Mouse (Mus musculus): ENCODE data around the gene Tcte2.
"Not testable (repeated sequence)": the region's sequence is repeated elsewhere in the genome, so short reads cannot be mapped to it uniquely, and the experiment has no call there.

Tcte2 gene

DNA sequence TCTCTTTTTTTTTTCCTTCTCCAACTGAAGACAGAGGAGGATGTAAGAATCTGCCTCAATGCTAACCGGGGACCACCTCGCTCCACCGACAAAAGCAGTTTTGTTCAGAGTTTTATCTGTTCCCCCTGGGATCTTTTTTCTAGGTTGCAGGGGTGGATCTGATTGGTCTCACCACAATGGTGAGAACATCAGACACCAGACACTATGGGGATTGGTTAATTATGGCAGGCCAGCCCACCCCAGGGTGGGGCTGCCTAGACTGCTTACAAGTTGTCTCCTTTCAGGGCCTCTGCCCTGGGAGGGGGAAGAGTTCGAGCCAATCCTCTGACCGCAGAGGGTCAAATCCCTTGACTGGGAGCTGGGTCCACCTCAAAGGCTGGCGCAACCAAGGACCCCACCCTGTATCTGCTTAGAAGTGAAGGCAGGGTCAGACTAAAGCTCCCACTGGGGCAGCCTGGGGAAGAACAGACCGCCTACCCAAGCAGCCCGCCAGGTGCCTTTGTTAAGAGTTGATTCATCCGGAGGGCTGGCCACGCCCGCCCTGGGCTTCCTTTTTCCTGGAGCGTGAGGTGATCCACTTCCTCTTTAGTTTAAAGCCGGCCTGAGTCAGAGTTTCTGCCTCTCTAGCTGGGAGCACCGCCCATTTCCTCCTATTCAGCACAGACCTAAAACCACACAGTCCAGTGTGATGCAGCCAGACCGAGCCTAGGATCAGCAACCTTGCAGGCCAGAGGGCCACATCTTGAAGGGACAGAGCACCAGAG is 78.0 kb downstream of the Tcte2 start:
- no peak for DNase-seq (ENCODE audit: low read depth, low spot score)

DNA sequence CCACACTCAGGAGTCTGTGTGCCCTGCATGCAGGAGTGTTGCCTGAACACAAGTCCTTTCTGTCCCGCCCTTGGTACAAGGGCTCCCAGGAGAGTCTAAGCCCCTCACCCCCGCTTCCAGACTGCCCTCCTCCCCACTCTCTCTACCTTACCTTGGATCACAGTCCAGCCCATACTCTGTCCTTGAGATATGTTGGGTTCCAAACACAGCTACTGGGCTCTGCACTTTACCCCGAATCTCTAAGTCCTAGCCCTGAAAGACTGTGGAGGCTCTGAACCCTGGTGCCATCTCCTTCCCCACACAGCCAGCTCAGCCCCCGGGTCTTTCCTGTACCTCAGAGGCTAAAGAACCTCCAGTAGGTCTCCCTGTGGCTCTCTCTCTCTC is 78.6 kb downstream of the Tcte2 start:
- no peak for DNase-seq (ENCODE audit: low read depth, low spot score)

DNA sequence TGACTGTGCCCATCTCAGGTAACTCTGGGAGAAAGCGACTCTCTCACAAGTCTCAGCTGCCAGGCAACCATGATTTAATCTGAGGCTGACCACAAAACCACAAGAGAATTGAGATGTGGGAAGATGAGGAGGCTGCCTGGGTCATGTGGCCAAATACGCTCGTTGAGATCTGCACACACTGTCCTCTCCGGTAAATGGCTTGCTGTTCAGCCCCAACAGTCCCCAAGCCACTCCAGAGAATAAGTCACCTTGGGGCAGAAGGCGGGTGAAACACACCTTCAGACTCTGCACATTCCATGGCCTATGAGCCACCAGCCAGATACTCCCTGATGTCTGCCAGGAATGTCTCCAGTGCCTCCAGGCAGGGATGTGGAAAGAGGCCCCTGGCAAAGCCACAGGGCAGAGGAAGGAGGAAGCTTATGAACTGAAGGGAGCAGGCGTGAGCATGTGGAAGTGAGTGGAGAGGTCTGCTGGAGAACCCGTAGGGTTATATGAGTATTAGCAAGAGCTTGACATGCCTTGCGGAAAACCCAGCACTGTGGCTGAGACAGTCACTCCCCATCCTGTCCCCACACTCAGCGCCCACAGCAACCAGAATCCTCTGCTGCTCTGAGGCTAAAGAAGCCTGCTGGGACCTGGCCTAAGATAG is 79.1 kb downstream of the Tcte2 start:
- DNase-seq (ENCODE audit: low read depth, low spot score) = no peak

DNA sequence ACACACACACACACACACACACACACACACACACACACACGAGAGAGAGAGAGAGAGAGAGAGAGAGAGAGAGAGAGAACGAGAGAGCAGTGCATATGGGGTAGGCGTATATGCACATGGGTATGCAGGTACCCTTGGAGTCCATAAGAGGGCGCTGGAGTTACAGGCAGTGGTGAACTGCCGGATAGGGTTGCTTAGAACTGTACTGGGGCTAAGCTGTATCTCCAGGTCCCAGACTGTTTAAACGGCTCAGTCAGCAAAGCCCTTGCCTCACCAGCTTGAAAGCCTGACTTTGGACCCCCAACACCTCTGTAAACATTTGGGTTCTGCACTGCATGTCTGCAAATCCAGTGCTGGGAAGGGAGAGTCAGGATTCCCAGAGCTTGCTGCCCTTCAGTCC is 79.9 kb downstream of the Tcte2 start:
- no peak for DNase-seq (ENCODE audit: low read depth, low spot score)

DNA sequence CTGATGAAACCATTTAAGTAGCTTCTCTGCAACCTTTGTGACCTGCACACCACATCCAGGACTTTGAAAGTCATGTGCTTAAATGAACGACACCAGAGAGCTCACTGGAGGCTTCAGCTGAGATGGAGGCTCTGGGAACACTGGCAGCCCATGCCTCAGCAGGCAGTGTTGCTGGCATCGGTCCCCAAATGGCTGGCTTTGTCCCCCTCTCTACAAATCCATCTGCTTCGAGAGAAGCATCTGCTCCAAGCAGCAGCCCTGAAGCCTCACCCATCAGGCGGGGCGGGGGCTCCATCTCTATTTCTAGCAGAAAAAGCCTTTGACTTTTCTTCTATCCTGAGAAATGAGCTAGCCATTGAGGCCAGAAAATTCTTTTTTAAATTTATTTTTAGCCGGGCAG is 80.5 kb downstream of the Tcte2 start:
- DNase-seq (ENCODE audit: low read depth, low spot score) = no peak

DNA sequence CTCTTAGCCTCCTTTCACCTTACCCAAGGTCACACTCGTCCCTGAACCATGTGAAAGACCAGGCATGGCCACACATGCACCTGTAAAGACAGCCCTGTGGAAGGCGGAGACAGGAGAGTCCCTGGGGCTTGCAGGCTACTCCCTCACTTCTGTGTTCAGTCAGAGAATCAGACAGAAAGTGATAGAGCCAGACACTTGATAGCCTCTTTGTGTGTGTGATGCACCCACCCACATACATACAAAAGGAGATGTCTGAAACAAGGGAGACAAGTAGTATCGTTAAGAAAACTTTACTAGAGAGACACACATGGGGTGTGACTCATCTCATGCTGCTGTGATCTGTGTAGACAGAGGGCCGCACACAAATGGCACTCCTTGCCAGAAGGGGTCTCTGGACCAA is 81.3 kb downstream of the Tcte2 start:
- DNase-seq (ENCODE audit: low read depth, low spot score) = no peak

DNA sequence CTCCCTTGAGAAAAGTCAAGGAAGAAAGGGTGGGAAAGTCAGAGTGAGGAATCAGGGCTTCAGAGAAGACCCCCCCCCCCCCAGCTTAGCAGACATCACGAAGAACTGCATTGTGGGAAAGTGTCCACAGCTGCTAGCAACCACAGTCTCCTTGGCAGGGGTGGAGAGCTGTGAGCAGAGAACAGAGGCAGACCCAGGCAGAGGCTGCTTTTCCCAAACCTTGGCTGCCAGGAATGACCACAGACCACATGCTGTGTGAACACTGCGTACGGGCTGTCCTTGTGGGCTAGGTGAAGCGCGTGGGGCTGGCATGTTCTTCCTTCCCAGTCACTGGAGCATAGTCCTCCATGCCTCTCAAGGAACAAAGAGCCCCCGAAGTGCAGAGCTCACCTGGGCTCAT is 81.9 kb downstream of the Tcte2 start:
- DNase-seq (ENCODE audit: low read depth, low spot score) = no peak

DNA sequence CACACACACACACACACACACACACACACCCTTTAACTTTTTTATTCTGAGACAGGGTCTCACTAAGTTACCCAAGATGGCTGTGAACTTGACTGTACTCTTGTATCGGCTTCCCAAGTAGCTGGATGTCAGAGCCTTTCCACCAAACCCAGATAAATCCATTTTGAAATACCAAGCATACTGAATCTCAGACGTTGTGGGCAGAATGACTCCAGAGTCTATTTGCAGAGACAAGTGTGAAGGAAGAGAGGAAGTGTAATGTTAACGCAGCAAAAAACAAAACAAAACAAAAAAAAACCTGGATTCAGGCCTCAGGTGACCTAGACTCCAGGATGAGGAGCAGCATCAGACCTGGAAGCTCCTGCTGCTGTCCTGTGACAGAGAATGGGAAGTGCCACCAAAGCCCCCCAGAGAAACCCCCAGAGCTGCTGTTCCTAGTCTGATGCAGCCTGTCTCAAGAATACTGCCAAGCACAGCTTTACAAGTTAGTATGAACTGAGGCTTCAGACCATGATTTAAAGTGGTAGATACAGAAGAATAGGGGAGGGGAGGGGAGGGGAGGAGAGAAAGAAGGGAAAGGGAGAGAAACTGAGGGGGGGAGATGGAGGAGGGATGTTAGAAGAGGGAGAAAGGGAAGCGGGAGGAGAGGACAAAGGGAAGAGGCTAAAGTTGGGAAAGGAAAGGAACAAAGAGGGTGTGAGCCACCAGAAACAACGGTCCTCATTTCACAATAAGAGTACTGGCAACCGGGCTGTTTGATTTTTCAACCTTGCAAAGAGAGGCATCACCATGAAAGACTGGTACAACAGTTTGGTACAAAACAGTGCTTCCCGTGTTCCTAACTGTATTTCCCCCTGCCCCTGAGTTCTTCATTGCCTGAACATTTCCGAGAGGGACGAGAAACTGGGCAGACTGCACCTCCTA is 84.1 kb downstream of the Tcte2 start:
- no peak for DNase-seq (ENCODE audit: low read depth, low spot score)

DNA sequence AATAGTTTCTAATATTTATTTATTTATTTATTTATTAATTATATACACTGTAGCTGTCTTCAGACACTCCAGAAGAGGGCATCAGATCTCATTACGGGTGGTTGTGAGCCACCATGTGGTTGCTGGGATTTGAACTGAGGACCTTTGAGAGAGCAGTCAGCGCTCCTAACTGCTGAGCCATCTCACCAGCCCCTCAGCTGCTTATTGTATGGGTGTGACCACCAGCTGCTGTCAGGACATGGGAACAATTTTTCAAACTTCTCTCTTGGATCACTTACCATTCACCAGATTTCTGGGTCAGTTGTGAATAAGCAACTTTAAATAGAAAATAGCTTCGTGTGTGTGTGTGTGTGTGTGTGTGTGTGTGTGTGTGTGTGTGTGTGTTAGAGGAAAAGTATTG is 85.5 kb downstream of the Tcte2 start:
- not testable (repeated sequence) for DNase-seq (ENCODE audit: low read depth, low spot score)

DNA sequence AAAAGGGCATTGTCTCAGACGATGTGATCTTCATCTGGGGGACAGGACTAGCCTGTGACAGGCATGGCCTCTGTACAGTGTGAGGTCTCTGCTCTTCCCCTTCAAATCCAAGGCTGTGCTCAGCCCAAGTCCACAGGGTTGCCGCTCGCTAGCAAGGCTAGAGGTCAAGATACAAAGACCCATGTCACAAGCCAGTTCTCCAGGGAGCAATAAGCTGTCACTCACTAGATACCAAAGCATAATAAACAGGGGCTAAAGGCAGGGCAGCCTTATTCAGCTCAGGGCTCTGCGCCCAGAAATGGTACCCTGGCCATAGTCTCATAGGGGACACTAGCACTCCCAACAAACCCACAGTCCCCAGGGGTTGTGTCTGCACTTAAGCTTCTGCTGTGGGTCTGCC is 86.0 kb downstream of the Tcte2 start:
- DNase-seq (ENCODE audit: low read depth, low spot score) = no peak

DNA sequence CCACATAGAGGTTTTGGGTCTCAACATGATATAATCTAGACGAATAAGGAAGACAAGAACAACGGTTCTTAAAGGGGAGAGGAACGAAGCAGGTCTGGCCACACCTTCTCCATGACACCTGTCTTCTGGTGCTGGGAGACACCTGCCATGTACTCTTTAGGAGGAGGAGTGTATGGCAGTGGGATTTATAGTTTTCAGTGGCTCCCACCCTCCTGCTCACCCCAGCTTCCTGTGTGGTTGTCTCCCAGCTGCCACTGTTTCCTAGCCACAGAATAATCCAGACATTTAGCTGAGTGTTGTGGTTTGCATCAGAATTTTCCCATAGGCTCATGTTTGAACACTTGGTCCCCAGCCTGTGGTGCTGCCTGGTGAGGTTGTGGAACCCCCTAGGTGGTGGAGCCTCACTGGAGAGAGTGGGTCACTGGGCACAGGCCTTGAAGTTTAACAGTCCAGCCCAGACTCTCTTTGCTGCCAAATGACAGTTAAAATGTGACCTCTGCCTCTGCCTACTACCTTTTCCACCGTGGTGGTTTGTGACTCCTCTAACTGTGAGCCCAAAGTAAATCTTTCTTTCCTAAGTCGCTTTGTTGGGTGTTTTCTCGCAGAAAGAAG is 86.8 kb downstream of the Tcte2 start:
- DNase-seq (ENCODE audit: low read depth, low spot score) = no peak

DNA sequence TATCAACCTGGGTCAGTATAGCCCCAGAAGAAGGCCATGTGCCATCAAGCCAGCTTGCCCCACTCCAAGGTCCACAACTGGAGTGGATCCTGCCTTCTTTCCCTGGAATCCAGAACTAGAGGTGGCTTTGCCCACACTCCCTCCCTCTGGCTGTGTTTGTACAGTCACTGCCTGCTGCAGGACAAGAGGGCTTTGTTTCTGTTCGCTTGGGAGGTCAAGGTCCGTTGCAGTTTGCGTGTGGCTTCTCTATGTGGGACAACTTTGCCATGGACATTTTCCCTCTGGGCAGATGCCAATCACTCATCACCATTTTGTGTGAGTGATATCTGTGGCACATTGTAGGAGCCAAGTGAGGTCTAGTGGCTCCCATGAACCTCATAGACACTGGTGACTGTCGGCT is 89.9 kb downstream of the Tcte2 start:
- no peak for DNase-seq (ENCODE audit: low read depth, low spot score)

DNA sequence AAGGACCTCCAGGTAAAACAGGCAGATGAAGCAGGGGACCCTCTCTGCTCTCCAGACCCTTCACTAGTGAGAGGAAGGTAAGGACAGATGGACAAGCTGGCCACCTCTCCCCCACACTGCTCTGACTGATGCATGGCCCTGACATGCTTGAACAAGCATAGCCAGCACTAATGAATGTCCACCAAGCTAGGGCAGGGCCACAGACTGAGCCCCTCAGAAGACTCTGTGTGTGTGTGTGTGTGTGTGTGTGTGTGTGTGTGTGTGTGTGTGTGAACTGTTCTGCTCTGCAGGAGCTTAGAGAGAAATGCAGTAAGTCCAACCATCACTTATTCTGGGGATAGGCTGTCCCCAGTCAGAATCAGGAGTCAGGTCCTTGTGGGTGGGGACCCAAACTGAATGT is 91.4 kb downstream of the Tcte2 start:
- no peak for DNase-seq (ENCODE audit: low read depth, low spot score)

DNA sequence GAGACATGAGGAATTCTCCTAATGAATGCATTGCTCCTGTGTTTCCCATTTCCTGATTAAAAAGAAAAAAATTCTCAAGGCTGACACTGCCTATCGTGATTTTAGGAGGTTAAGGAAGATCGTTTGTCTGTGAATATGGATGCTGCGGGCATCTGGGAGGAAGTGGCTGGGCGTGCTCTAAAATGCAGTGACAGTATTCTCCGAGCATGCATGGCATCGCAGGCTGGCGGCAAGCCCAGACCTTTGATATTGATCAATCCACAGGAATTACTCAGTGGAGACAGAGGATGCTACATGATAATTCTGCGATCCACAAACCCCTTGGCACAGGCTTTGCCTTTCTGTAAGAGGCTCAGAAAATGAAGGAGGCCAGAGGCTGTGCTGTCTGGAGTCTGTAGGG is 92.4 kb downstream of the Tcte2 start:
- DNase-seq (ENCODE audit: low read depth, low spot score) = no peak

DNA sequence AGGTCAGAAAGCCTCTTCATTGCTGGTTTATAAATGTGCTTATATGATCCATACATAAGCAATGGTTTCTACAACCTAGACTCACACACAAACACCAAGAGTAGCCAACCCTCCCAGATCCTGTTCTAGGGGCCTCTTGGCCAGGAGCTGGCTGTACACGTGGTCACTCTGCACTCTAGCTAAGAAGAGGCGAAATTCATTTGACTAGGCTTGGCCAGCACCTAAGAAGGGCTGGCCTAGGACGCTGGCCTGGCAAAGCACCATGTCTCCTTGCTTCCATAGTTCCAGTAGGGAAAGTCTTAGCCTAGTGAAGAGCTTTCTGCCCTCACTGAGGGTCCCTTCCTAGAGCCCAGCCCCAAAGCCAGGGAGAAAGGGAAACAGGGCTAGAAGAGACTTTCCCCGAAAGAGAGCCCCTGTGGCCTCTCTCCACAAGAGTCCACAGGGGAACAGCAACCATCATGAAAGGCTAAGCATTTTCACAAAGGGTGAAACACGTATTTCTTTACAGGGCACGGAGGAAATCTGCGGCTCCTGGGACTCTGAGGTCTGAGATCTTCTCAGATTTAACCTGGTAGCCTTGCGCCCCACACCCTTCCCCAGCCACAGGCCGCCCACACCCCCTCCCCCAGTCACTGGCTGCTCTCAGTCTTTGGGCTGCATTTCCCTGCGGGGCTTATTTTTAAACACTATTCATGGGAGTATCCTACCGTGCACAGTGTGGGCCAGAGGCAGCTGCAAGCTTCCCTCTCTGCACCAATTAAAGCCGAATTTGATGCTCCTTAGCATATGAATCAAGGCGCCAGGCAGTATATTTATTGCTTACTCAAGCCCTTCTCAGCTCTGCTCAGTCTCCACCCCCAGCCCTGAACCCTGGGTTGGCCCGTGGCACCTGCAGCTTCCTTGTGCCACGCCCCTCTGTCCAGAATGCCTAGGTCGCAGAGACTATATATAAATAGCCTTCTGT is 93.3 kb downstream of the Tcte2 start:
- DNase-seq (ENCODE audit: low read depth, low spot score) = no peak

DNA sequence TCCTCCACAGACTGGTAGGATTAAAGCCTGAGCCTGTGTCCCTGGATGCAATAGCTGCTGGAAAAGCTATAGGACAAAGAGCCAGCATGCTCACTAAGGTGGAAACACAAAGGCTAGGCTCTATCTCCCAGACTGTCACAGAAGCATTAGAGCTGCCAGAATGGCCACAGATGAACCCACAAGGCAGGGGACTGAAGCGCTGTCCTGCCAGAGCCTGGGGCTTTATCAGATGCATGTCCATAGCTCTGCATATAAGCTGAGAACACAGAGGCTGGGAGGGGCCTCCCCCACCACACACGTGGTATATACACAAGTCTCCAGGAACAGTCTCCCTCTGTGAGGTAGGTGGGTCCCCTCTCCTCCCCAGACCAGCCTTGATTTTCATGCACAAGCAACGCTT is 94.6 kb downstream of the Tcte2 start:
- no peak for DNase-seq (ENCODE audit: low read depth, low spot score)

DNA sequence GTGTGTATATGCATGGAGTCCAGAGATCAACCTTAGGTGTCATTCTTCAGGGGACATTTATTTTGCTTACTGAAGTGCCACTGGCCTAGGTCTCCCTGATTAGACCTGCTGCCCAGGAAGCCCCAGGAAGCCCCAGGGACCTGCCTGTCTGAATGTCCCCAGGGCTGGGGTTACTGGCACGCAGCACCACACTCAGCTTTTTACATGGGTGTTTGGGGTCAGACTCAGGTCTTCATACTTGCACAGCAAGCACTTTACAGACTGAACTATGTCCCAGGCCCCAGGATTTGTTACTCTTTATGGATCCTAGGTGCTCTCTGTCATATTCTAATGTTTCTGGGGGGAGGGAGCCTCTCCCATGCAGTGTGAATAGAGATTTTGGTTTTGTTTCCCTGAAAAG is 95.9 kb downstream of the Tcte2 start:
- DNase-seq (ENCODE audit: low read depth, low spot score) = no peak

DNA sequence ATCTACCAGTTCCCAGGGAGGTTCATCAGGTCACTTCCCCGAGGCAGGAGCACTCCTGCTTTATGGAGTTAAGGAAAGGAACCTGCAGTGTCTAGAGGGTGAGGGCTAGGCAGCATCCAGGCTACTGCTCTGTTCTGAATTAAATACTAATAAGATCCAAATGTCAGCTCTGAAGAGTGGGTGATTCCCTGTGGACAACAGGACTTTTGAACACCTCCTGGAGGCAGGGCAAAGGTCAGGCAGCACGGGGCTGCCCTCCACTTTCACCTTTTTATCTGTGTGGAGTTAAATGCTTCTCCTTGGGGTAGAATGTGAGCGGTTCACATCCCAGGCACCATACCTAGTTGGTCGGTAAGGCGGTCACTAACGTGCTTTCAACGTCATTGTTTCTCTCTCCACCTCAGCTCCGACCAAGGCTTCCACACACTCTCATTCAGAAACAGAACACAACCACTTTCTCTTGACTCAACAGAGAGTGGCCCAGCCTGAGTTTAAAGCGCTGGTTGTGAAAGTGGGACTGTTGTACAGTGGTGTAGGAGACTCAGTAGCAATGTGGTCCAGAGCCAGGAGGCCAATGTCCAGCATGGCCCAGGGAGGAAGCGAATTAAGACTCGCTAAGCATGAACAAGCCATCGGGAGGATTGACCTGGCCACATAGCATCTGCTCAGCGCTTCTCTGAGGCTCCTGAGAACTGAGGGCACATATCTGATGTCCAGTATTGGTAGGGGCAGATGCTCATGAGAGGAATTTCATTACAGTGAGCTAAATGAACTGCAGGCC is 98.0 kb downstream of the Tcte2 start:
- no peak for DNase-seq (ENCODE audit: low read depth, low spot score)

Measured in embryo, embryonic 11.5 days (tissue).